Mouse (Mus musculus): Measurements from ENCODE around the gene Adgra3. TPM values are rescaled to one million over a fixed set of nuclear protein-coding genes. Genes with fewer than 3 reads are reported as not detected.

Gene Adgra3
- total RNA-seq, 2 experiments from 2014 or later, result 18.7 to 20.5 TPM

GRCm38 (mm10) chr5:50033660-50034059, 25.1 kb downstream of the Adgra3 start:
- intact Hi-C loops (cut with DNase I), result loop anchor here (2.0 kb wide), 1 partner anchor 57 kb away; no protein-coding TSS in a partner anchor

GRCm38 (mm10) chr5:50032332-50032731, 26.5 kb downstream of the Adgra3 start:
- DNase-seq (ENCODE audit: low spot score in 2 of 2), result no peak

More at GRCm38 (mm10) chr5:50033660-50034059, 25.1 kb downstream of the Adgra3 start:
- no peak for DNase-seq (ENCODE audit: low spot score in 2 of 2)

GRCm38 (mm10) chr5:50031763-50032272, 27.0 kb downstream of the Adgra3 start:
- DNase-seq (ENCODE audit: low spot score in 2 of 2), result no peak
- intact Hi-C loops (cut with DNase I), result loop anchor here (2.0 kb wide), 1 partner anchor 55 kb away; no protein-coding TSS in a partner anchor

More at GRCm38 (mm10) chr5:50032332-50032731, 26.5 kb downstream of the Adgra3 start:
- intact Hi-C loops (cut with DNase I), result loop anchor here (2.0 kb wide), 1 partner anchor 56 kb away; no protein-coding TSS in a partner anchor

GRCm38 (mm10) chr5:50031288-50031687, 27.5 kb downstream of the Adgra3 start:
- intact Hi-C loops (cut with DNase I), result no loop called here

GRCm38 (mm10) chr5:50029662-50030061, 29.1 kb downstream of the Adgra3 start:
- intact Hi-C loops (cut with DNase I), result no loop called here
- no peak for DNase-seq (ENCODE audit: low spot score in 2 of 2)

More at GRCm38 (mm10) chr5:50031288-50031687, 27.5 kb downstream of the Adgra3 start:
- no peak for DNase-seq (ENCODE audit: low spot score in 2 of 2)

- DNase-seq (ENCODE audit: low spot score in 2 of 2), result no peak
- intact Hi-C loops (cut with DNase I), result no loop called here
These were observed 31.2 kb downstream of the Adgra3 start for GRCm38 (mm10) chr5:50027561-50027960.

GRCm38 (mm10) chr5:50027001-50027400, 31.8 kb downstream of the Adgra3 start:
- intact Hi-C loops (cut with DNase I), result no loop called here
- no peak for DNase-seq (ENCODE audit: low spot score in 2 of 2)

- DNase-seq (ENCODE audit: low spot score in 2 of 2), result no peak
- intact Hi-C loops (cut with DNase I), result no loop called here
These were observed 32.7 kb downstream of the Adgra3 start for GRCm38 (mm10) chr5:50026148-50026547.

GRCm38 (mm10) chr5:50024097-50024496, 34.7 kb downstream of the Adgra3 start:
- DNase-seq (ENCODE audit: low spot score in 2 of 2), result no peak
- intact Hi-C loops (cut with DNase I), result no loop called here

- DNase-seq (ENCODE audit: low spot score in 2 of 2), result no peak
- intact Hi-C loops (cut with DNase I), result no loop called here
These were observed 42.7 kb downstream of the Adgra3 start for GRCm38 (mm10) chr5:50015987-50016587.

GRCm38 (mm10) chr5:50015147-50015697, 43.6 kb downstream of the Adgra3 start:
- intact Hi-C loops (cut with DNase I), result no loop called here
- no peak for DNase-seq (ENCODE audit: low spot score in 2 of 2)

GRCm38 (mm10) chr5:50014658-50015057, 44.1 kb downstream of the Adgra3 start:
- no peak for DNase-seq (ENCODE audit: low spot score in 2 of 2)
- intact Hi-C loops (cut with DNase I), result no loop called here

GRCm38 (mm10) chr5:50013965-50014364, 44.8 kb downstream of the Adgra3 start:
- intact Hi-C loops (cut with DNase I), result no loop called here
- DNase-seq (ENCODE audit: low spot score in 2 of 2), result no peak

- intact Hi-C loops (cut with DNase I), result no loop called here
- DNase-seq (ENCODE audit: low spot score in 2 of 2), result no peak
These were observed 50.0 kb downstream of the Adgra3 start for GRCm38 (mm10) chr5:50008841-50009240.

- intact Hi-C loops (cut with DNase I), result no loop called here
- DNase-seq (ENCODE audit: low spot score in 2 of 2), result no peak
These were observed 51.7 kb downstream of the Adgra3 start for GRCm38 (mm10) chr5:50006915-50007658.

GRCm38 (mm10) chr5:50002269-50002668, 56.5 kb downstream of the Adgra3 start:
- intact Hi-C loops (cut with DNase I), result no loop called here
- no peak for DNase-seq (ENCODE audit: low spot score in 2 of 2)

GRCm38 (mm10) chr5:49999764-50000163, 59.0 kb downstream of the Adgra3 start:
- DNase-seq (ENCODE audit: low spot score in 2 of 2), result no peak

GRCm38 (mm10) chr5:49997019-49997418, 61.8 kb downstream of the Adgra3 start:
- intact Hi-C loops (cut with DNase I), result no loop called here
- no peak for DNase-seq (ENCODE audit: low spot score in 2 of 2)

More at GRCm38 (mm10) chr5:49999764-50000163, 59.0 kb downstream of the Adgra3 start:
- intact Hi-C loops (cut with DNase I), result no loop called here

GRCm38 (mm10) chr5:49996457-49996856, 62.3 kb downstream of the Adgra3 start:
- DNase-seq (ENCODE audit: low spot score in 2 of 2), result peak; percentile 36
- intact Hi-C loops (cut with DNase I), result no loop called here

GRCm38 (mm10) chr5:49990737-49991323, 68.0 kb downstream of the Adgra3 start:
- intact Hi-C loops (cut with DNase I), result no loop called here
- no peak for DNase-seq (ENCODE audit: low spot score in 2 of 2)

Measured in left cerebral cortex, postnatal 36 days (tissue).